Mouse (Mus musculus): ENCODE results near the gene Pnkd. TPM values are rescaled to one million over a fixed set of nuclear protein-coding genes. Genes with fewer than 3 reads are reported as not detected.

Pnkd gene
- total and polyA plus RNA-seq, 2 experiments from 2014 or later, result 310 to 345 TPM

GRCm38 (mm10) chr1:74304339-74304790, 19.6 kb downstream of the Pnkd start:
- TF ChIP-seq CTCF (IDR thresholded peaks at IDR 0.05; ENCODE audit: low read depth) (no peak), EP300 (IDR thresholded peaks at IDR 0.05; ENCODE audit: low read depth) (no peak)
- Histone ChIP-seq H3K27ac (ENCODE audit: low read depth) (peak overlapping the region; percentile 91), H3K36me3 (replicated peaks; ENCODE audit: control insufficient read depth, insufficient read depth, low read length) (no peaks in the 10 kb centered on the region), H3K4me2 (ENCODE audit: low read depth, low read length) (peak overlapping the region; percentile 67), H3K9me3 (replicated peaks; ENCODE audit: control insufficient read depth, low read length) (no peaks in the 10 kb centered on the region), H3K4me1 (ENCODE audit: control insufficient read depth, insufficient read depth) (peaks cover 43% of the 10 kb centered on the region), H3K4me3 (ENCODE audit: low read depth, low read length) (peak overlapping the region; percentile 64), H3K9ac (replicated peaks; ENCODE audit: low read depth, low read length) (peak overlapping the region; percentile 83), H3K27me3 (ENCODE audit: control insufficient read depth, insufficient read depth, low read length) (no peaks in the 10 kb centered on the region)
- DNase-seq (ENCODE audit: low spot score) (no peak), ATAC-seq (ENCODE audit: insufficient read depth, low read depth) (no peak; the same call in 1 of the 2 replicates)
- WGBS, result 8% methylated on average over 12 of the region's 12 CpGs

GRCm38 (mm10) chr1:74304946-74305345, 20.2 kb downstream of the Pnkd start:
- ATAC-seq (ENCODE audit: insufficient read depth, low read depth) (no peak), DNase-seq (ENCODE audit: low spot score) (no peak)
- WGBS, result 65% methylated on average over 4 of the region's 4 CpGs
- H3K4me1 ChIP-seq (ENCODE audit: control insufficient read depth, insufficient read depth), result peaks cover 41% of the 10 kb centered on the region
- no peak for TF ChIP-seq CTCF (IDR thresholded peaks at IDR 0.05; ENCODE audit: low read depth)
- TF ChIP-seq EP300 (IDR thresholded peaks at IDR 0.05; ENCODE audit: low read depth), result no peak
- no peaks in the 10 kb centered on the region for H3K27me3 ChIP-seq (ENCODE audit: control insufficient read depth, insufficient read depth, low read length)
- H3K9me3 ChIP-seq (replicated peaks; ENCODE audit: control insufficient read depth, low read length), result no peaks in the 10 kb centered on the region
- H3K9ac ChIP-seq (replicated peaks; ENCODE audit: low read depth, low read length), result no peak overlapping the region; the same call in 1 of the 2 replicates
- H3K4me2 ChIP-seq (ENCODE audit: low read depth, low read length), result no peak overlapping the region
- H3K4me3 ChIP-seq (ENCODE audit: low read depth, low read length), result no peak overlapping the region
- H3K36me3 ChIP-seq (replicated peaks; ENCODE audit: control insufficient read depth, insufficient read depth, low read length), result no peaks in the 10 kb centered on the region
- H3K27ac ChIP-seq (ENCODE audit: low read depth), result no peak overlapping the region

- Histone ChIP-seq H3K4me3 (ENCODE audit: low read depth, low read length) (peak within 1 kb of the TSS; percentile 64), H3K27ac (ENCODE audit: low read depth) (peak within 1 kb of the TSS; percentile 91), H3K9ac (replicated peaks; ENCODE audit: low read depth, low read length) (peak within 1 kb of the TSS; percentile 83), H3K4me2 (ENCODE audit: low read depth, low read length) (peak within 1 kb of the TSS; percentile 67), H3K4me1 (ENCODE audit: control insufficient read depth, insufficient read depth) (peaks cover 38% of the 10 kb centered on the region), H3K27me3 (ENCODE audit: control insufficient read depth, insufficient read depth, low read length) (no peaks in the 10 kb centered on the region), H3K9me3 (replicated peaks; ENCODE audit: control insufficient read depth, low read length) (no peaks in the 10 kb centered on the region), H3K36me3 (replicated peaks; ENCODE audit: control insufficient read depth, insufficient read depth, low read length) (no peaks in the 10 kb centered on the region)
- 97% methylated on average over 2 of the region's 2 CpGs for WGBS
- DNase-seq (ENCODE audit: low spot score) (no peak), ATAC-seq (ENCODE audit: insufficient read depth, low read depth) (no peak)
- no peak for TF ChIP-seq EP300 (IDR thresholded peaks at IDR 0.05; ENCODE audit: low read depth)
- no peak for TF ChIP-seq CTCF (IDR thresholded peaks at IDR 0.05; ENCODE audit: low read depth)
Observed at GRCm38 (mm10) chr1:74305522-74305921, 20.8 kb downstream of the Pnkd start, which contains the start of gene Tmbim1. Gene Tmbim1, minus strand, starts transcription at chr1:74305622.

GRCm38 (mm10) chr1:74307146-74307545, 22.4 kb downstream of the Pnkd start:
- no peak for DNase-seq (ENCODE audit: low spot score)
- no peak for ATAC-seq (ENCODE audit: insufficient read depth, low read depth)
- Histone ChIP-seq H3K4me1 (ENCODE audit: control insufficient read depth, insufficient read depth) (peaks cover 26% of the 10 kb centered on the region), H3K9me3 (replicated peaks; ENCODE audit: control insufficient read depth, low read length) (no peaks in the 10 kb centered on the region), H3K27ac (ENCODE audit: low read depth) (no peak overlapping the region), H3K36me3 (replicated peaks; ENCODE audit: control insufficient read depth, insufficient read depth, low read length) (no peaks in the 10 kb centered on the region), H3K27me3 (ENCODE audit: control insufficient read depth, insufficient read depth, low read length) (no peaks in the 10 kb centered on the region), H3K9ac (replicated peaks; ENCODE audit: low read depth, low read length) (no peak overlapping the region), H3K4me3 (ENCODE audit: low read depth, low read length) (no peak overlapping the region), H3K4me2 (ENCODE audit: low read depth, low read length) (no peak overlapping the region)
- 100% methylated on average over 1 of the region's 1 CpGs for WGBS
- no peak for TF ChIP-seq CTCF (IDR thresholded peaks at IDR 0.05; ENCODE audit: low read depth)
- TF ChIP-seq EP300 (IDR thresholded peaks at IDR 0.05; ENCODE audit: low read depth), result no peak

GRCm38 (mm10) chr1:74308001-74308964, 23.6 kb downstream of the Pnkd start:
- ATAC-seq (ENCODE audit: insufficient read depth, low read depth) (no peak), DNase-seq (ENCODE audit: low spot score) (no peak)
- Histone ChIP-seq H3K9ac (replicated peaks; ENCODE audit: low read depth, low read length) (no peak overlapping the region), H3K9me3 (replicated peaks; ENCODE audit: control insufficient read depth, low read length) (no peaks in the 10 kb centered on the region), H3K27ac (ENCODE audit: low read depth) (no peak overlapping the region), H3K4me1 (ENCODE audit: control insufficient read depth, insufficient read depth) (peaks cover 24% of the 10 kb centered on the region), H3K4me2 (ENCODE audit: low read depth, low read length) (no peak overlapping the region), H3K27me3 (ENCODE audit: control insufficient read depth, insufficient read depth, low read length) (no peaks in the 10 kb centered on the region), H3K4me3 (ENCODE audit: low read depth, low read length) (no peak overlapping the region), H3K36me3 (replicated peaks; ENCODE audit: control insufficient read depth, insufficient read depth, low read length) (no peaks in the 10 kb centered on the region)
- 68% methylated on average over 10 of the region's 10 CpGs for WGBS
- no peak for TF ChIP-seq EP300 (IDR thresholded peaks at IDR 0.05; ENCODE audit: low read depth)
- no peak for TF ChIP-seq CTCF (IDR thresholded peaks at IDR 0.05; ENCODE audit: low read depth)

All from heart, postnatal 0 days (tissue).